Mouse (Mus musculus) kidney, adult 2 months (tissue): ENCODE data around the gene Gm44503. TPM values are rescaled to one million over a fixed set of nuclear protein-coding genes. Genes with fewer than 3 reads are reported as not detected.
A peak's percentile ranks its signal among the peaks of the same experiment; 100 is the strongest.

ENCODE experiments used
- DNase-seq: peaks from one replicate; pipeline ENCODE4 v3.0.0; 2021
- H3K27ac ChIP-seq: fragments of 200-500 bp; 2 replicates; pipeline ENCODE4 v1.5.1; 2012; ENCODE audit warnings: low read depth, low read length, control low read depth, inconsistent platforms; ENCODE audit not compliant: insufficient read depth
- H3K27me3 ChIP-seq: fragments of 200-500 bp; replicated peaks from 2 replicates; pipeline ENCODE4 v1.6.1; 2012; ENCODE audit warnings: mild to moderate bottlenecking, moderate library complexity, low read length, inconsistent platforms; ENCODE audit not compliant: control insufficient read depth, insufficient read depth
- H3K36me3 ChIP-seq: fragments of 200-500 bp; 2 replicates; pipeline ENCODE4 v1.6.1; 2012; ENCODE audit warnings: mild to moderate bottlenecking, moderate library complexity, low read length, inconsistent platforms; ENCODE audit not compliant: control insufficient read depth, insufficient read depth
- H3K4me1 ChIP-seq: fragments of 200-500 bp; 2 replicates; pipeline ENCODE4 v1.6.1; 2011; ENCODE audit warnings: low read length; ENCODE audit not compliant: control insufficient read depth, insufficient read depth
- H3K4me3 ChIP-seq: fragments of 200-500 bp; 2 replicates; pipeline ENCODE4 v1.5.1; 2011; ENCODE audit warnings: mild to moderate bottlenecking, low read depth, low read length, control low read depth; ENCODE audit not compliant: insufficient read depth
- CTCF ChIP-seq: fragments of 200-500 bp; conservative IDR thresholded peaks from 2 replicates; pipeline ENCODE4 v1.5.1; 2011; ENCODE audit warnings: low read depth, mild to moderate bottlenecking, control low read depth, low read length, moderate library complexity, mixed read lengths; ENCODE audit not compliant: insufficient read depth, insufficient read length
- POLR2A ChIP-seq: fragments of 200-500 bp; IDR thresholded peaks from one replicate; pipeline ENCODE4 v1.6.1; 2011; ENCODE audit warnings: low read depth, low read length, control low read depth
- WGBS: fragments of 180-500 bp; shearing (Covaris S2); methylation state at CpG from one replicate; pipeline ENCODE4 v1.1.7; 2018; 5-methylcytosine and 5-hydroxymethylcytosine counted together
- polyA plus RNA-seq: library from polyadenylated mRNA; depleted of rRNA; stranded (reverse); fragments of >200 nt; gene quantifications from 2 replicates; pipeline ENCODE4 v1.2.3, GENCODE M21; 2012

The Gm44503 gene
- polyA plus RNA-seq, 1 experiment = not detected

GRCm38 (mm10) chr9:72991420-72991819, 32.8 kb downstream of the Gm44503 start:
- Histone ChIP-seq H3K27me3 (no peaks in the 10 kb centered on the region), H3K4me1 (peaks cover 21% of the 10 kb centered on the region; the same call in 1 of the 2 replicates), H3K36me3 (no peaks in the 10 kb centered on the region), H3K4me3 (no peak overlapping the region), H3K27ac (no peak overlapping the region)
- 95% methylated on average over 2 of the region's 2 CpGs for WGBS
- no peak for TF ChIP-seq POLR2A
- no peak for TF ChIP-seq CTCF
- DNase-seq = no peak

GRCm38 (mm10) chr9:72992576-72992975, 33.9 kb downstream of the Gm44503 start:
- peaks cover 16% of the 10 kb centered on the region; the same call in 1 of the 2 replicates for H3K4me1 ChIP-seq
- no peak overlapping the region for H3K27ac ChIP-seq
- H3K36me3 ChIP-seq = no peaks in the 10 kb centered on the region
- DNase-seq = no peak
- no peak overlapping the region for H3K4me3 ChIP-seq
- TF ChIP-seq POLR2A = no peak
- no peak for TF ChIP-seq CTCF
- 86% methylated on average over 5 of the region's 5 CpGs for WGBS
- no peaks in the 10 kb centered on the region for H3K27me3 ChIP-seq

- H3K4me1 ChIP-seq = peaks cover under 1% of the 10 kb centered on the region; the same call in 1 of the 2 replicates
- H3K4me3 ChIP-seq = no peak overlapping the region
- no peaks in the 10 kb centered on the region; the same call in 1 of the 2 replicates for H3K36me3 ChIP-seq
- no peaks in the 10 kb centered on the region for H3K27me3 ChIP-seq
- no peak for TF ChIP-seq POLR2A
- no peak for TF ChIP-seq CTCF
- no peak overlapping the region for H3K27ac ChIP-seq
- DNase-seq = no peak
These were observed 37.5 kb downstream of the Gm44503 start for GRCm38 (mm10) chr9:72996167-72996566.

- TF ChIP-seq CTCF (no peak), POLR2A (no peak)
- DNase-seq = no peak
- H3K4me3 ChIP-seq = no peak overlapping the region
- H3K36me3 ChIP-seq = no peaks in the 10 kb centered on the region; the same call in 1 of the 2 replicates
- no peaks in the 10 kb centered on the region for H3K4me1 ChIP-seq
- no peak overlapping the region for H3K27ac ChIP-seq
- H3K27me3 ChIP-seq = no peaks in the 10 kb centered on the region
- WGBS = 80% methylated on average over 7 of the region's 7 CpGs
These were observed 38.2 kb downstream of the Gm44503 start for GRCm38 (mm10) chr9:72996806-72997205.

- Histone ChIP-seq H3K27ac (no peak overlapping the region), H3K4me3 (no peak overlapping the region), H3K36me3 (no peaks in the 10 kb centered on the region; the same call in none of the 2 replicates), H3K4me1 (no peaks in the 10 kb centered on the region), H3K27me3 (no peaks in the 10 kb centered on the region)
- TF ChIP-seq CTCF = 0 out of 2 replicates have a peak, but pooled peaks have one; percentile 17
- no peak for TF ChIP-seq POLR2A
- no peak for DNase-seq
- WGBS = 63% methylated on average over 2 of the region's 2 CpGs
These were observed 41.8 kb downstream of the Gm44503 start for GRCm38 (mm10) chr9:73000487-73000886.

- DNase-seq = no peak
- no peaks in the 10 kb centered on the region for H3K4me1 ChIP-seq
- H3K4me3 ChIP-seq = no peak overlapping the region
- WGBS = 86% methylated on average over 13 of the region's 13 CpGs
- H3K27ac ChIP-seq = no peak overlapping the region
- no peaks in the 10 kb centered on the region for H3K27me3 ChIP-seq
- TF ChIP-seq POLR2A (no peak), CTCF (no peak)
- peaks cover 2% of the 10 kb centered on the region for H3K36me3 ChIP-seq
These were observed 42.8 kb downstream of the Gm44503 start for GRCm38 (mm10) chr9:73001314-73002011.

- H3K36me3 ChIP-seq = peaks cover 4% of the 10 kb centered on the region
- TF ChIP-seq POLR2A = no peak
- no peak for TF ChIP-seq CTCF
- 47% methylated on average over 3 of the region's 3 CpGs for WGBS
- no peaks in the 10 kb centered on the region for H3K4me1 ChIP-seq
- H3K27ac ChIP-seq = no peak overlapping the region
- no peak overlapping the region for H3K4me3 ChIP-seq
- H3K27me3 ChIP-seq = no peaks in the 10 kb centered on the region
- peak; percentile 19 for DNase-seq
These were observed 43.5 kb downstream of the Gm44503 start for GRCm38 (mm10) chr9:73002177-73002576.
